Mouse (Mus musculus) adrenal gland, postnatal 4 days (tissue): ENCODE data around the gene Mrgprb2. TPM values are rescaled to one million over a fixed set of nuclear protein-coding genes. Genes with fewer than 3 reads are reported as not detected.

Experiments used
- DNase-seq, 2 experiments: peaks; one replicate each; pipeline ENCODE4 v3.0.0; 2021 to 2022; ENCODE audit warnings: low spot score in 2 of 2, mixed read lengths in 2 of 2
- long read RNA-seq, 2 experiments: library from polyadenylated mRNA; stranded (forward); transcript quantifications; one replicate each; pipeline ENCODE4 v2.0.0; 2021
- total RNA-seq, 2 experiments: library from RNA; stranded (reverse); gene quantifications; 2 replicates each; pipeline ENCODE4 v1.2.3; 2021

Gene Mrgprb2
- under 1 TPM; 0.14 to 0.42 TPM for total RNA-seq
- long read RNA-seq, experiment 1, partial matches to known transcripts = 0 of 1 reads
- long read RNA-seq, experiment 1, other reads (novel, unspliced or antisense) = 0 of 1 reads
- long read RNA-seq, experiment 2, partial matches to known transcripts = 0 of 1 reads
- long read RNA-seq, experiment 2, other reads (novel, unspliced or antisense) = 0 of 1 reads

GRCm38 (mm10) chr7:48557986-48558385 is at the start of gene Mrgprb2:
Gene Mrgprb2 (minus strand): TSS chr7:48558086.
- no peak for DNase-seq

Other genes with a start within 250 kb of the Mrgprb2 start
- gene Mrgprb8, start 169.6 kb downstream of the Mrgprb2 start, total RNA-seq = not detected
- gene Mrgprb1, start 101.7 kb downstream of the Mrgprb2 start, total RNA-seq = 1 to 10 TPM in 1 of 2 experiments, under 1 TPM in 1; 0.28 to 1.0 TPM
- under 1 TPM; 0.06 to 0.11 TPM for gene Mrgprx2, start 58.8 kb downstream of the Mrgprb2 start, total RNA-seq
- not detected for gene Mrgprb3, start 85.7 kb upstream of the Mrgprb2 start, total RNA-seq
- gene Zdhhc13, start 230.9 kb upstream of the Mrgprb2 start, total RNA-seq = 10 to 100 TPM; 14.6 to 14.7 TPM